Mouse (Mus musculus) bone marrow, adult 2 months (tissue): ENCODE measurements around the gene Palld. TPM values are rescaled to one million over a fixed set of nuclear protein-coding genes. Genes with fewer than 3 reads are reported as not detected.

Source experiments
- H3K27ac ChIP-seq: fragments of 200-500 bp; 2 replicates; pipeline ENCODE4 v1.5.1; 2012; ENCODE audit warnings: low read depth, mild to moderate bottlenecking, control low read depth, inconsistent platforms, low read length; ENCODE audit not compliant: control insufficient read depth, poor library complexity, insufficient read depth
- H3K4me1 ChIP-seq: fragments of 200-500 bp; 2 replicates; pipeline ENCODE4 v1.6.1; 2011; ENCODE audit warnings: low read length; ENCODE audit not compliant: control insufficient read depth, insufficient read depth
- H3K4me3 ChIP-seq: fragments of 200-500 bp; replicated peaks from 2 replicates; pipeline ENCODE3; 2011; ENCODE audit warnings: mild to moderate bottlenecking, low read depth, low read length, control low read depth; ENCODE audit not compliant: control insufficient read depth
- CTCF ChIP-seq: fragments of 200-500 bp; IDR thresholded peaks from 2 replicates; pipeline ENCODE4 v1.5.1; 2011; ENCODE audit warnings: low read length, control low read depth; ENCODE audit not compliant: control insufficient read depth, insufficient read depth
- POLR2A ChIP-seq: fragments of 200-500 bp; IDR thresholded peaks from 2 replicates; pipeline ENCODE4 v1.6.1; 2011; ENCODE audit warnings: low read depth, mild to moderate bottlenecking, control low read depth, low read length, borderline replicate concordance; ENCODE audit not compliant: control insufficient read depth
- WGBS: fragments of 180-500 bp; shearing (Covaris S2); methylation state at CpG from one replicate; pipeline ENCODE4 v1.1.7; 2018; 5-methylcytosine and 5-hydroxymethylcytosine counted together
- polyA plus RNA-seq: library from polyadenylated mRNA; stranded (reverse); fragments of >200 nt; gene quantifications from 2 replicates; pipeline ENCODE4 v1.2.4, GENCODE M21; 2011; ENCODE audit warnings: low replicate concordance; ENCODE audit not compliant: missing spikeins, insufficient read depth, insufficient read length

Palld gene
- polyA plus RNA-seq, 1 experiment = 33.7 TPM

- Histone ChIP-seq H3K27ac (no peak overlapping the region), H3K4me3 (no peak overlapping the region), H3K4me1 (no peaks in the 10 kb centered on the region)
- WGBS = 74% methylated on average over 5 of the region's 5 CpGs
- TF ChIP-seq CTCF = no peak
- no peak for TF ChIP-seq POLR2A
Measured at GRCm38 (mm10) chr8:61610546-61610945, 291.9 kb downstream of the Palld start.

GRCm38 (mm10) chr8:61607463-61607813, 295.1 kb downstream of the Palld start:
- 77% methylated on average over 6 of the region's 6 CpGs for WGBS
- Histone ChIP-seq H3K27ac (no peak overlapping the region), H3K4me1 (no peaks in the 10 kb centered on the region), H3K4me3 (no peak overlapping the region)
- TF ChIP-seq CTCF (no peak), POLR2A (no peak)

- 8% methylated on average over 8 of the region's 8 CpGs for WGBS
Measured at GRCm38 (mm10) chr8:61606795-61607462, 295.6 kb downstream of the Palld start.

GRCm38 (mm10) chr8:61604871-61605270, 297.6 kb downstream of the Palld start:
- H3K27ac ChIP-seq = no peak overlapping the region
- 78% methylated on average over 2 of the region's 2 CpGs for WGBS
- no peak overlapping the region for H3K4me3 ChIP-seq
- no peaks in the 10 kb centered on the region for H3K4me1 ChIP-seq
- TF ChIP-seq CTCF (no peak), POLR2A (no peak)

More at GRCm38 (mm10) chr8:61606795-61607462, 295.6 kb downstream of the Palld start:
- TF ChIP-seq POLR2A (no peak), CTCF (no peak)
- Histone ChIP-seq H3K27ac (no peak overlapping the region), H3K4me3 (no peak overlapping the region), H3K4me1 (no peaks in the 10 kb centered on the region)

GRCm38 (mm10) chr8:61596889-61597288, 305.6 kb downstream of the Palld start:
- WGBS = 76% methylated on average over 3 of the region's 3 CpGs
- H3K4me3 ChIP-seq = no peak overlapping the region
- TF ChIP-seq CTCF = no peak
- no peak overlapping the region for H3K27ac ChIP-seq
- H3K4me1 ChIP-seq = no peaks in the 10 kb centered on the region

- Histone ChIP-seq H3K4me3 (no peak overlapping the region), H3K4me1 (no peaks in the 10 kb centered on the region; the same call in 1 of the 2 replicates), H3K27ac (no peak overlapping the region)
- TF ChIP-seq CTCF (no peak), POLR2A (no peak)
- 49% methylated on average over 8 of the region's 8 CpGs for WGBS
Measured at GRCm38 (mm10) chr8:61591446-61591845, 311.0 kb downstream of the Palld start.

GRCm38 (mm10) chr8:61590551-61591431, 311.7 kb downstream of the Palld start:
- Histone ChIP-seq H3K27ac (peak overlapping the region; percentile 24; the same call in 1 of the 2 replicates), H3K4me3 (peak overlapping the region; percentile 12), H3K4me1 (no peaks in the 10 kb centered on the region; the same call in 1 of the 2 replicates)
- WGBS = 2% methylated on average over 35 of the region's 35 CpGs
- TF ChIP-seq CTCF (no peak), POLR2A (no peak)

GRCm38 (mm10) chr8:61589972-61590391, 312.5 kb downstream of the Palld start:
- Histone ChIP-seq H3K4me3 (no peak overlapping the region), H3K4me1 (no peaks in the 10 kb centered on the region; the same call in 1 of the 2 replicates), H3K27ac (no peak overlapping the region)
- 76% methylated on average over 11 of the region's 11 CpGs for WGBS
- no peak for TF ChIP-seq POLR2A
- no peak for TF ChIP-seq CTCF
